Mouse (Mus musculus): Measurements from ENCODE around the gene Dgkb. TPM values are rescaled to one million over a fixed set of nuclear protein-coding genes. Genes with fewer than 3 reads are reported as not detected.

Dgkb gene
- polyA plus RNA-seq (2015; fragmentation: Nextera tagmentation; extraction: Ambion mirVana) = 0.02 and 0.07 TPM in 2 replicates

- H3K4me2 ChIP-seq (ENCODE audit: low read depth, low read length) = no peak within 1 kb of the TSS
- no peak within 1 kb of the TSS for H3K27ac ChIP-seq (ENCODE audit: low read length)
- H3K36me3 ChIP-seq (ENCODE audit: control insufficient read depth, insufficient read depth) = no peaks in the 10 kb centered on the region
- H3K27me3 ChIP-seq (ENCODE audit: control insufficient read depth, insufficient read depth, low read depth, low read length) = no peaks in the 10 kb centered on the region
- no peak within 1 kb of the TSS for H3K4me3 ChIP-seq (ENCODE audit: low read depth, low read length)
- no peaks in the 10 kb centered on the region for H3K4me1 ChIP-seq (ENCODE audit: control insufficient read depth, low read depth, low read length)
- H3K9ac ChIP-seq (ENCODE audit: low read depth, low read length) = no peak within 1 kb of the TSS
- H3K9me3 ChIP-seq (replicated peaks; ENCODE audit: control insufficient read depth, low read length) = no peaks in the 10 kb centered on the region
- 46% methylated on average over 3 of the region's 3 CpGs for WGBS (ENCODE audit: insufficient replicate concordance)
- ATAC-seq (ENCODE audit: low read depth) = no peak
Observed at GRCm38 (mm10) chr12:37817426-37817825, at the start of gene Dgkb. TSS of gene Dgkb (plus strand) at chr12:37817726.

GRCm38 (mm10) chr12:37769844-37770243, 47.7 kb upstream of the Dgkb start:
- Histone ChIP-seq H3K36me3 (ENCODE audit: control insufficient read depth, insufficient read depth) (no peaks in the 10 kb centered on the region), H3K9ac (ENCODE audit: low read depth, low read length) (no peak overlapping the region), H3K9me3 (replicated peaks; ENCODE audit: control insufficient read depth, low read length) (no peaks in the 10 kb centered on the region), H3K4me3 (ENCODE audit: low read depth, low read length) (no peak overlapping the region), H3K4me1 (ENCODE audit: control insufficient read depth, low read depth, low read length) (no peaks in the 10 kb centered on the region), H3K27me3 (ENCODE audit: control insufficient read depth, insufficient read depth, low read depth, low read length) (no peaks in the 10 kb centered on the region), H3K27ac (ENCODE audit: low read length) (no peak overlapping the region), H3K4me2 (ENCODE audit: low read depth, low read length) (no peak overlapping the region)
- no peak for ATAC-seq (ENCODE audit: low read depth)
- 58% methylated on average over 1 of the region's 1 CpGs for WGBS (ENCODE audit: insufficient replicate concordance)

- ATAC-seq (ENCODE audit: low read depth) = no peak
- no peaks in the 10 kb centered on the region for H3K27me3 ChIP-seq (ENCODE audit: control insufficient read depth, insufficient read depth, low read depth, low read length)
- H3K4me3 ChIP-seq (ENCODE audit: low read depth, low read length) = no peak overlapping the region
Observed at GRCm38 (mm10) chr12:37773681-37774357, 43.7 kb upstream of the Dgkb start.

GRCm38 (mm10) chr12:37774591-37774990, 42.9 kb upstream of the Dgkb start:
- Histone ChIP-seq H3K9ac (ENCODE audit: low read depth, low read length) (no peak overlapping the region), H3K4me1 (ENCODE audit: control insufficient read depth, low read depth, low read length) (no peaks in the 10 kb centered on the region), H3K4me3 (ENCODE audit: low read depth, low read length) (no peak overlapping the region), H3K4me2 (ENCODE audit: low read depth, low read length) (no peak overlapping the region), H3K27me3 (ENCODE audit: control insufficient read depth, insufficient read depth, low read depth, low read length) (no peaks in the 10 kb centered on the region), H3K36me3 (ENCODE audit: control insufficient read depth, insufficient read depth) (no peaks in the 10 kb centered on the region), H3K27ac (ENCODE audit: low read length) (no peak overlapping the region), H3K9me3 (replicated peaks; ENCODE audit: control insufficient read depth, low read length) (no peaks in the 10 kb centered on the region)
- WGBS (ENCODE audit: insufficient replicate concordance) = 7% methylated on average over 2 of the region's 2 CpGs
- ATAC-seq (ENCODE audit: low read depth) = no peak

More at GRCm38 (mm10) chr12:37773681-37774357, 43.7 kb upstream of the Dgkb start:
- no peak overlapping the region for H3K9ac ChIP-seq (ENCODE audit: low read depth, low read length)
- H3K36me3 ChIP-seq (ENCODE audit: control insufficient read depth, insufficient read depth) = no peaks in the 10 kb centered on the region
- H3K9me3 ChIP-seq (replicated peaks; ENCODE audit: control insufficient read depth, low read length) = no peaks in the 10 kb centered on the region
- H3K4me2 ChIP-seq (ENCODE audit: low read depth, low read length) = no peak overlapping the region
- 13% methylated on average over 8 of the region's 8 CpGs for WGBS (ENCODE audit: insufficient replicate concordance)
- no peak overlapping the region for H3K27ac ChIP-seq (ENCODE audit: low read length)
- no peaks in the 10 kb centered on the region for H3K4me1 ChIP-seq (ENCODE audit: control insufficient read depth, low read depth, low read length)

- H3K4me2 ChIP-seq (ENCODE audit: low read depth, low read length) = no peak overlapping the region
- H3K9ac ChIP-seq (ENCODE audit: low read depth, low read length) = no peak overlapping the region
- WGBS (ENCODE audit: insufficient replicate concordance) = 62% methylated on average over 4 of the region's 4 CpGs
- no peak for ATAC-seq (ENCODE audit: low read depth)
- no peaks in the 10 kb centered on the region for H3K36me3 ChIP-seq (ENCODE audit: control insufficient read depth, insufficient read depth)
- H3K4me1 ChIP-seq (ENCODE audit: control insufficient read depth, low read depth, low read length) = no peaks in the 10 kb centered on the region
- no peaks in the 10 kb centered on the region for H3K9me3 ChIP-seq (replicated peaks; ENCODE audit: control insufficient read depth, low read length)
- H3K4me3 ChIP-seq (ENCODE audit: low read depth, low read length) = no peak overlapping the region
- H3K27me3 ChIP-seq (ENCODE audit: control insufficient read depth, insufficient read depth, low read depth, low read length) = no peaks in the 10 kb centered on the region
- no peak overlapping the region for H3K27ac ChIP-seq (ENCODE audit: low read length)
Observed at GRCm38 (mm10) chr12:37796265-37796928, 21.1 kb upstream of the Dgkb start.

- Histone ChIP-seq H3K27me3 (ENCODE audit: control insufficient read depth, insufficient read depth, low read depth, low read length) (no peaks in the 10 kb centered on the region), H3K27ac (ENCODE audit: low read length) (no peak overlapping the region), H3K9me3 (replicated peaks; ENCODE audit: control insufficient read depth, low read length) (no peaks in the 10 kb centered on the region), H3K9ac (ENCODE audit: low read depth, low read length) (no peak overlapping the region), H3K4me1 (ENCODE audit: control insufficient read depth, low read depth, low read length) (no peaks in the 10 kb centered on the region), H3K4me2 (ENCODE audit: low read depth, low read length) (no peak overlapping the region), H3K36me3 (ENCODE audit: control insufficient read depth, insufficient read depth) (no peaks in the 10 kb centered on the region), H3K4me3 (ENCODE audit: low read depth, low read length) (no peak overlapping the region)
- 66% methylated on average over 3 of the region's 3 CpGs for WGBS (ENCODE audit: insufficient replicate concordance)
- no peak for ATAC-seq (ENCODE audit: low read depth)
Observed at GRCm38 (mm10) chr12:37814122-37814521, 3.4 kb upstream of the Dgkb start.

- H3K4me2 ChIP-seq (ENCODE audit: low read depth, low read length) = no peak overlapping the region
- H3K9me3 ChIP-seq (replicated peaks; ENCODE audit: control insufficient read depth, low read length) = no peaks in the 10 kb centered on the region
- 75% methylated on average over 8 of the region's 8 CpGs for WGBS (ENCODE audit: insufficient replicate concordance)
- no peak overlapping the region for H3K9ac ChIP-seq (ENCODE audit: low read depth, low read length)
- H3K4me3 ChIP-seq (ENCODE audit: low read depth, low read length) = no peak overlapping the region
- H3K27ac ChIP-seq (ENCODE audit: low read length) = no peak overlapping the region
- no peaks in the 10 kb centered on the region for H3K27me3 ChIP-seq (ENCODE audit: control insufficient read depth, insufficient read depth, low read depth, low read length)
- ATAC-seq (ENCODE audit: low read depth) = no peak
- H3K36me3 ChIP-seq (ENCODE audit: control insufficient read depth, insufficient read depth) = no peaks in the 10 kb centered on the region
- no peaks in the 10 kb centered on the region for H3K4me1 ChIP-seq (ENCODE audit: control insufficient read depth, low read depth, low read length)
Observed at GRCm38 (mm10) chr12:37821052-37821810, 3.7 kb downstream of the Dgkb start.

- Histone ChIP-seq H3K4me3 (ENCODE audit: low read depth, low read length) (0 out of 2 replicates have a peak overlapping the region, but pooled peaks have one; percentile 8), H3K36me3 (ENCODE audit: control insufficient read depth, insufficient read depth) (no peaks in the 10 kb centered on the region), H3K27ac (ENCODE audit: low read length) (no peak overlapping the region), H3K4me2 (ENCODE audit: low read depth, low read length) (peak overlapping the region; percentile 27; the same call in 1 of the 2 replicates), H3K4me1 (ENCODE audit: control insufficient read depth, low read depth, low read length) (no peaks in the 10 kb centered on the region), H3K9me3 (replicated peaks; ENCODE audit: control insufficient read depth, low read length) (no peaks in the 10 kb centered on the region), H3K27me3 (ENCODE audit: control insufficient read depth, insufficient read depth, low read depth, low read length) (peaks cover 5% of the 10 kb centered on the region; the same call in 1 of the 2 replicates), H3K9ac (ENCODE audit: low read depth, low read length) (no peak overlapping the region)
- WGBS (ENCODE audit: insufficient replicate concordance) = 3% methylated on average over 26 of the region's 26 CpGs
- ATAC-seq (ENCODE audit: low read depth) = no peak
Observed at GRCm38 (mm10) chr12:37880042-37881017, 62.8 kb downstream of the Dgkb start.

All from liver, embryonic 16.5 days (tissue).